34 mouse cellular contexts compared by ENCODE assay signal in the genomic region with DNA sequence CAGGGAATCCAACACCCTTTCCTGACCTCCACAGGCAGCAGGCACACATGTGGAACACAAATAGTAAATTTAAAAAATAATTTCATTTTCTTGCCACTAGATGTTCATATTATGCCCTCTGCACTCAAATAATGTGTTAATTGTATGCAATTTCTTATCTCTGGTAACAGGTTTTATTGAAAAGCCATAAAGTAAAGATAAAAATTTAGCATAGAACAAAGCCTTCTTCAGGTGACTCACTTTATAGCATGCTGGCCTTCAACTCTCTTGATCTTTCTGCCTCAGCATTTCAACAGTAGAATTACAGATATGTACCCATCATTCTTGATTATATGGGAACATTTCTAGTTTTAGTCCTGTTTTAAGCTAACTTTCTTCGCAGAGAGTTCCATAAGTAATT. TPM values are rescaled to one million over a fixed set of nuclear protein-coding genes. Genes with fewer than 3 reads are reported as not detected.
"Had no signal": no experiment of that assay in that cellular context is flagged by ENCODE, and none has a peak within 500 bp of the region (broad histone marks: within the 10 kb centered on the region; RNA-seq: fewer than 3 reads in every experiment).

No protein-coding gene starts in this region.

- H3K27ac ChIP-seq: gastrocnemius, adult 2 months; heart, embryonic 10.5 days; hindbrain, embryonic 10.5 days; hindbrain, embryonic 12.5 days; hindbrain, embryonic 14.5 days; kidney, embryonic 15.5 days; kidney, postnatal 0 days; layer of hippocampus, adult 2 months; left cerebral cortex, adult 2 months; limb, embryonic 10.5 days; limb, embryonic 12.5 days; liver, embryonic 13.5 days had no signal

- H3K27me3 ChIP-seq: heart, embryonic 12.5 days; hindbrain, embryonic 12.5 days; kidney, embryonic 15.5 days; limb, embryonic 12.5 days; liver, embryonic 13.5 days had no signal

- H3K9me3 ChIP-seq: heart, embryonic 10.5 days; heart, embryonic 12.5 days; hindbrain, embryonic 10.5 days; hindbrain, embryonic 12.5 days; kidney, embryonic 15.5 days; limb, embryonic 10.5 days; limb, embryonic 12.5 days; liver, embryonic 13.5 days had no signal

- DNase-seq: gastrocnemius, adult 2 months; gastrocnemius, postnatal 10 days; gastrocnemius, postnatal 25 days; heart, adult 18-20 months; heart, postnatal 10 days; heart, postnatal 4 days; kidney, adult 11 months; kidney, adult 2 months; kidney, adult 9 months; kidney, postnatal 25 days; kidney, postnatal 4 days; liver; liver, embryonic 13.5 days had no signal

- H3K4me2 ChIP-seq: heart, embryonic 12.5 days; hindbrain, embryonic 12.5 days; hindbrain, embryonic 14.5 days; kidney, embryonic 15.5 days; limb, embryonic 12.5 days; liver, embryonic 11.5 days; liver, embryonic 13.5 days had no signal

- H3K4me3 ChIP-seq: gastrocnemius, adult 2 months; heart, embryonic 10.5 days; heart, embryonic 12.5 days; hindbrain, embryonic 10.5 days; hindbrain, embryonic 12.5 days; kidney, embryonic 15.5 days; layer of hippocampus, adult 2 months; left cerebral cortex, adult 2 months; limb, embryonic 10.5 days; limb, embryonic 12.5 days; liver, embryonic 13.5 days had no signal

- ATAC-seq: hindbrain, embryonic 16.5 days; inflammation-experienced regulatory T-cells, adult 6 months had no signal

- H3K4me1 ChIP-seq: heart, embryonic 10.5 days; heart, embryonic 12.5 days; hindbrain, embryonic 10.5 days; hindbrain, embryonic 12.5 days; kidney, embryonic 15.5 days; limb, embryonic 10.5 days; limb, embryonic 12.5 days had no signal

- H3K9ac ChIP-seq: heart, embryonic 12.5 days; hindbrain, embryonic 12.5 days; hindbrain, embryonic 14.5 days; kidney, embryonic 15.5 days; limb, embryonic 12.5 days; liver, embryonic 13.5 days had no signal

RNA-seq across cellular contexts. Expression of gene Gm28778, which starts 27.4 kb away (rescaled TPM):
- total RNA-seq: granulocyte monocyte progenitor cell, adult 5-6 weeks; heart, postnatal 4 days; layer of hippocampus, postnatal 10 days; layer of hippocampus, postnatal 25 days; left cerebral cortex, adult 2 months had no signal
- polyA plus RNA-seq: frontal cortex, adult 2 months; heart, embryonic 10.5 days; heart, embryonic 12.5 days; heart, embryonic 14.5 days; heart, embryonic 16.5 days; hindbrain, embryonic 10.5 days; hindbrain, embryonic 12.5 days; hindbrain, embryonic 14.5 days; hindbrain, embryonic 16.5 days; kidney, embryonic 15.5 days; kidney, postnatal 0 days; limb, embryonic 10.5 days; limb, embryonic 12.5 days; liver, embryonic 11.5 days; liver, embryonic 13.5 days had no signal

RNA-seq across cellular contexts. Expression of gene Asdurf, which starts 28.1 kb away (rescaled TPM):
- total RNA-seq: heart, adult 18-20 months; heart, postnatal 4 days; layer of hippocampus, postnatal 10 days; left cerebral cortex, postnatal 14 days had no signal
- polyA plus RNA-seq: frontal cortex, adult 2 months; heart, embryonic 10.5 days; kidney, adult 2 months; kidney, embryonic 15.5 days; limb, embryonic 10.5 days; liver, embryonic 11.5 days had no signal
